Mouse (Mus musculus) hematopoietic multipotent progenitor cell, adult 10-12 weeks (in vitro differentiated cells): Measurements from ENCODE around the gene Mob3a. TPM values are rescaled to one million over a fixed set of nuclear protein-coding genes. Genes with fewer than 3 reads are reported as not detected.

Experiments
- polyA plus RNA-seq: library from polyadenylated mRNA; stranded (reverse); fragments of >175 nt; gene quantifications from 2 replicates; pipeline ENCODE4 v1.2.3, GENCODE M21; 2012; ENCODE audit warnings: low replicate concordance

The Mob3a gene
- 101 and 135 TPM in 2 replicates for polyA plus RNA-seq

GRCm38 (mm10) chr10:80701721-80702535, at the start of gene Mob3a, which contains the start of gene Izumo4:
Gene Mob3a (minus strand): TSS chr10:80701977.
Gene Izumo4 (plus strand): TSS chr10:80702184.

GRCm38 (mm10) chr10:80742180-80742978, 40.6 kb upstream of the Mob3a start, which contains the start of gene Ap3d1:
Gene Ap3d1 (minus strand): TSS chr10:80742264.

GRCm38 (mm10) chr10:80677942-80678436, 23.8 kb downstream of the Mob3a start, which contains the start of gene Mknk2:
Gene Mknk2 (minus strand): TSS chr10:80678112.

GRCm38 (mm10) chr10:80656863-80657623, 44.7 kb downstream of the Mob3a start, which contains the start of gene Btbd2:
Gene Btbd2 (minus strand): TSS chr10:80657071.

Other genes starting within 250 kb of the Mob3a start
- gene Onecut3, start 207.1 kb downstream of the Mob3a start, polyA plus RNA-seq: not detected in 2 replicates
- gene Atp8b3, start 162.9 kb downstream of the Mob3a start, polyA plus RNA-seq: not detected in 2 replicates
- 152 and 358 TPM in 2 replicates for gene Rexo1, start 140.4 kb downstream of the Mob3a start, polyA plus RNA-seq
- gene Klf16, start 124.7 kb downstream of the Mob3a start, polyA plus RNA-seq: 68.0 and 118 TPM in 2 replicates
- gene Abhd17a, start 111.6 kb downstream of the Mob3a start, polyA plus RNA-seq: 461 and 1,380 TPM in 2 replicates
- gene Scamp4, start 99.1 kb downstream of the Mob3a start, polyA plus RNA-seq: 98.1 and 109 TPM in 2 replicates
- gene Adat3, start 99.1 kb downstream of the Mob3a start, polyA plus RNA-seq: 14.8 and 42.0 TPM in 2 replicates
- 0.94 and 4.2 TPM in 2 replicates for gene Gm49322, start 96.0 kb downstream of the Mob3a start, polyA plus RNA-seq
- gene Csnk1g2, start 79.1 kb downstream of the Mob3a start, polyA plus RNA-seq: 480 and 641 TPM in 2 replicates
- gene Btbd2, start 44.9 kb downstream of the Mob3a start, polyA plus RNA-seq: 79.6 and 100 TPM in 2 replicates
- 710 and 986 TPM in 2 replicates for gene Mknk2, start 23.9 kb downstream of the Mob3a start, polyA plus RNA-seq
- gene Izumo4, start 207 bp upstream of the Mob3a start, polyA plus RNA-seq: 65.5 and 73.9 TPM in 2 replicates
- gene Ap3d1, start 40.3 kb upstream of the Mob3a start, polyA plus RNA-seq: 42.2 and 65.5 TPM in 2 replicates
- gene Dot1l, start 53.2 kb upstream of the Mob3a start, polyA plus RNA-seq: 80.4 and 136 TPM in 2 replicates
- gene Sf3a2, start 96.2 kb upstream of the Mob3a start, polyA plus RNA-seq: 321 and 932 TPM in 2 replicates
- gene Plekhj1, start 96.6 kb upstream of the Mob3a start, polyA plus RNA-seq: 209 and 238 TPM in 2 replicates
- gene Amh, start 103.3 kb upstream of the Mob3a start, polyA plus RNA-seq: 1.1 and 3.0 TPM in 2 replicates
- gene Jsrp1, start 111.5 kb upstream of the Mob3a start, polyA plus RNA-seq: not detected in 2 replicates
- gene Oaz1, start 124.7 kb upstream of the Mob3a start, polyA plus RNA-seq: 1,467 and 1,742 TPM in 2 replicates
- 0.04 TPM in 1 of 2 replicates, not detected in the other for gene Lingo3, start 142.1 kb upstream of the Mob3a start, polyA plus RNA-seq
- 51.6 and 117 TPM in 2 replicates for gene Lsm7, start 153.2 kb upstream of the Mob3a start, polyA plus RNA-seq
- 75.7 and 79.0 TPM in 2 replicates for gene Sppl2b, start 153.3 kb upstream of the Mob3a start, polyA plus RNA-seq
- not detected in 2 replicates for gene Tmprss9, start 169.9 kb upstream of the Mob3a start, polyA plus RNA-seq
- 115 and 162 TPM in 2 replicates for gene Timm13, start 199.0 kb upstream of the Mob3a start, polyA plus RNA-seq
- gene Lmnb2, start 216.3 kb upstream of the Mob3a start, polyA plus RNA-seq: 14.5 and 18.6 TPM in 2 replicates
- gene Gadd45b, start 228.1 kb upstream of the Mob3a start, polyA plus RNA-seq: 32.8 and 53.4 TPM in 2 replicates